Mouse (Mus musculus): Measurements from ENCODE around the gene Podnl1.

DNA sequence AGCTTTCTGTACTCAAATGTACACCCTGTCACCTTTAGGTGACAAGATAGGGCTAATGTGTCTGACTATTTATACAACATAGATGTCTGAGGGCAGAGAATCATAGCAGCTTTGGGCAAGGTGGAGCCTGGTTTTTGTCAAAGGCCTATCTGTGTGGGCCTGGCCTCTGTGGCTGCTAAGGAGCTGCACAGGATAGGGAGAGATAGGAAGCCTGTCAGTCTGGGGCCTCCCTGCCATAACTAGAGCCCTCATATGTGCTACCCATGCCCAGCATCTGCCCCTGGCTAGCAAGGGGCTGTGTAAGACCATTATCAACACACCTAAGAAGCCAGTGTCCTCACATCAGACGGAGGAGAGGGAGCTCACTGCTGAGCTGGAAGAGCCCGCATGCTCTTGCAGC is 41.9 kb downstream of the Podnl1 start:
- TF ChIP-seq CTCF (IDR thresholded peaks at IDR 0.05; ENCODE audit: low read depth) (no peak), EP300 (IDR thresholded peaks at IDR 0.05; ENCODE audit: low read depth) (no peak)

All from liver, embryonic 14.5 days (tissue).